ENCODE assay signal across 29 mouse cellular contexts in the genomic region with DNA sequence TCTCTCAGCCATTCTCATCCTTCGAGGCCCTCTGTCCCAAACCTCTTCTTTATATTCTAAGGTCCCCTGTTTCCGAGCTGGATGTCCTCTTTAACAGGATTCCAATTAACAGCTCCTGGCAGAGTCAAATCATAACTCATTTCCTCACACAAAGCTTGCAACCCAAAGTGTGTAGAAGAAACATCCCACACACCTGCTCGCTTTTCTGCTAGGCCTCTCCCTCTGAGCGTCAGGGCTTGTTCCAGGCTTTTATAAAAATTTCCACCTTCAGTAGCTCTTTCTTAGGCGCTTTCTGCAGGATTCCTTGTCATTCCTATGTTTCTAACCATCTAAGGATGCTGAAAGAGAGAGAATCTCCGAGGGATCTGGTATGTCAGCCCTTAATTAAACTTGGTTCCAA.
DNase-seq lines count a peak whose midpoint lies in the region; ATAC-seq lines count a peak whose summit lies in the region.
"Had no signal": no experiment of that assay in that cellular context is flagged by ENCODE, and none has a peak within 500 bp of the region (broad histone marks: within the 10 kb centered on the region; RNA-seq: fewer than 3 reads in every experiment).

No protein-coding gene starts in this region.

- H3K27me3 ChIP-seq in forebrain, embryonic 10.5 days (ENCODE audit: poor library complexity, severe bottlenecking) = no peaks in the 10 kb centered on the region
- H3K27me3 ChIP-seq in forebrain, embryonic 16.5 days (replicated peaks; ENCODE audit: control insufficient read depth, insufficient read depth, low read length) = no peaks in the 10 kb centered on the region
- H3K27me3 ChIP-seq: embryonic facial prominence, embryonic 13.5 days; heart, embryonic 12.5 days; heart, embryonic 15.5 days; hindbrain, embryonic 15.5 days; intestine, embryonic 15.5 days had no signal

- H3K27ac ChIP-seq in forebrain, embryonic 10.5 days = peak overlapping the region; percentile 78
- H3K27ac ChIP-seq in forebrain, embryonic 16.5 days (ENCODE audit: low read length) = no peak overlapping the region
- H3K27ac ChIP-seq: embryonic facial prominence, embryonic 10.5 days; embryonic facial prominence, embryonic 13.5 days; gastrocnemius, adult 2 months; heart, embryonic 15.5 days; hindbrain, embryonic 10.5 days; hindbrain, embryonic 15.5 days; intestine, embryonic 15.5 days had no signal

- H3K36me3 ChIP-seq in forebrain, embryonic 10.5 days (replicated peaks) = no peaks in the 10 kb centered on the region
- no peaks in the 10 kb centered on the region for H3K36me3 ChIP-seq in forebrain, embryonic 16.5 days (ENCODE audit: control insufficient read depth, insufficient read depth)
- H3K36me3 ChIP-seq: embryonic facial prominence, embryonic 10.5 days; embryonic facial prominence, embryonic 13.5 days; heart, embryonic 12.5 days; heart, embryonic 15.5 days; hindbrain, embryonic 10.5 days; hindbrain, embryonic 15.5 days; intestine, embryonic 15.5 days had no signal

- H3K4me3 ChIP-seq in forebrain, embryonic 10.5 days = no peak overlapping the region
- H3K4me3 ChIP-seq in forebrain, embryonic 16.5 days (replicated peaks; ENCODE audit: low read length) = no peak overlapping the region
- H3K4me3 ChIP-seq: embryonic facial prominence, embryonic 10.5 days; embryonic facial prominence, embryonic 13.5 days; erythroblast, embryonic 14.5 days; gastrocnemius, adult 2 months; heart, embryonic 12.5 days; heart, embryonic 15.5 days; hindbrain, embryonic 10.5 days; hindbrain, embryonic 15.5 days; intestine, embryonic 15.5 days had no signal

- 66% methylated on average over 6 of the region's 6 CpGs for WGBS in forebrain, embryonic 10.5 days
- 45% methylated on average over 6 of the region's 6 CpGs for WGBS in forebrain, embryonic 16.5 days

- no peak overlapping the region for H3K9ac ChIP-seq in forebrain, embryonic 16.5 days (replicated peaks; ENCODE audit: low read depth, low read length)
- H3K9ac ChIP-seq: embryonic facial prominence, embryonic 13.5 days; heart, embryonic 12.5 days; heart, embryonic 15.5 days; hindbrain, embryonic 15.5 days; intestine, embryonic 15.5 days had no signal

- ATAC-seq in forebrain, embryonic 16.5 days = no peak
- peak; percentile 90 for ATAC-seq in frontal cortex, adult (ENCODE audit: low TSS enrichment)
- ATAC-seq in inflammation-experienced regulatory T-cells, adult 6 months = no peak
- ATAC-seq: activated CD4-positive, CD25-positive, alpha-beta regulatory T cell, adult 4 months; intestine, embryonic 15.5 days had no signal

- H3K9me3 ChIP-seq in forebrain, embryonic 10.5 days = peaks cover 4% of the 10 kb centered on the region; the same call in 1 of the 2 replicates
- H3K9me3 ChIP-seq in forebrain, embryonic 16.5 days (ENCODE audit: control insufficient read depth, low read length) = no peaks in the 10 kb centered on the region
- H3K9me3 ChIP-seq: embryonic facial prominence, embryonic 10.5 days; embryonic facial prominence, embryonic 13.5 days; heart, embryonic 15.5 days; hindbrain, embryonic 10.5 days; hindbrain, embryonic 15.5 days; intestine, embryonic 15.5 days had no signal

- no peak for DNase-seq in forebrain, embryonic 10.5 days (ENCODE audit: extremely low spot score, low spot score)
- DNase-seq in frontal cortex, adult 2 months (ENCODE audit: extremely low spot score in 1 of 2, low spot score in 1 of 2) = no peak
- peak; percentile 9 for DNase-seq in right cerebral cortex, adult 18-20 months
- DNase-seq in right cerebral cortex, postnatal 14 days = no peak
- DNase-seq in adrenal gland, adult 8-10 months = no peak
- DNase-seq: adrenal gland, postnatal 10 days; adrenal gland, postnatal 36 days; cerebellum, adult 11-12 months; cerebellum, adult 8-10 months; cerebellum, postnatal 10 days; cerebellum, postnatal 36 days; gastrocnemius, adult 2 months; gastrocnemius, postnatal 14 days; heart, adult 11 months; heart, postnatal 10 days; heart, postnatal 36 days; kidney, adult 11 months had no signal

- H3K4me2 ChIP-seq in forebrain, embryonic 16.5 days (ENCODE audit: low read length) = no peak overlapping the region
- H3K4me2 ChIP-seq: embryonic facial prominence, embryonic 13.5 days; heart, embryonic 12.5 days; heart, embryonic 15.5 days; hindbrain, embryonic 15.5 days; intestine, embryonic 15.5 days had no signal

- H3K4me1 ChIP-seq in forebrain, embryonic 10.5 days = peaks cover 13% of the 10 kb centered on the region
- 0 out of 2 replicates have a peak, but pooled peaks cover 2% of the 10 kb centered on the region for H3K4me1 ChIP-seq in forebrain, embryonic 16.5 days (replicated peaks; ENCODE audit: control insufficient read depth, insufficient read depth, low read length)
- H3K4me1 ChIP-seq: embryonic facial prominence, embryonic 13.5 days; heart, embryonic 12.5 days; heart, embryonic 15.5 days; hindbrain, embryonic 10.5 days; hindbrain, embryonic 15.5 days; intestine, embryonic 15.5 days had no signal
